Comparison of ENCODE assay signal across 10 mouse cellular contexts in the genomic region with DNA sequence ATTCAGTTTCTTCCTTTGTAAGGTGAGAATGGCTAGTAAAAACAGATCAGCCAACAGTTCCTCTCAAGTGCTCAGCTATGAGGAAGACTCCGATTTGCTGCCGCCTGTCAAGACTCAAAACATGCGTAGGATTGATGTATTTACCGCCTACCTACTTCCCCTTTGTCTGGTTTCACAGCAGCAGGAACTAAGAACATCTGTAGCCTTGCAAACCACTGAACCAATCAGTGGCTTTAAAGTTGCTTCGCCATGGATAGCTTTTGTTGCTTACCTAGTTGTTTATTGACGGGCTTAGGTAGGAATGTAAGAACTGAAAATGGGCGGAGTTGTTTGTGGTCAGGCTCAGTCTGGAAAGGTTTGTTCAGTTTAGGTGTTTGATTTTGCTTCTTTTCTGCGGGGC. TPM values are rescaled to one million over a fixed set of nuclear protein-coding genes. Genes with fewer than 3 reads are reported as not detected.
DNase-seq lines count a peak whose midpoint lies in the region; ATAC-seq and TF ChIP-seq lines count a peak whose summit lies in the region.
"Had no signal": no experiment of that assay in that cellular context is flagged by ENCODE, and none has a peak within 500 bp of the region (broad histone marks: within the 10 kb centered on the region; RNA-seq: fewer than 3 reads in every experiment).

No protein-coding gene starts in this region.

- no peaks in the 10 kb centered on the region for H3K79me2 ChIP-seq in liver, adult 2 months (ENCODE audit: control insufficient read depth, insufficient read depth, low read length)
- H3K79me2 ChIP-seq in MEL (ENCODE audit: control insufficient read depth, insufficient read depth, low read length, poor library complexity), result no peaks in the 10 kb centered on the region

- no peak for TF ChIP-seq CTCF in liver, adult 2 months (IDR thresholded peaks at IDR 0.05; ENCODE audit: low read depth, low read length)
- no peak for TF ChIP-seq CTCF in MEL (IDR thresholded peaks at IDR 0.05 in 2 of 3, conservative IDR thresholded peaks at IDR 0.05 in 1 of 3; ENCODE audit: control insufficient read depth in 1 of 3, insufficient read depth in 1 of 3, low read depth in 2 of 3, low read length in 3 of 3, poor library complexity in 1 of 3, severe bottlenecking in 1 of 3)
- TF ChIP-seq CTCF in thymus, adult 2 months (IDR thresholded peaks at IDR 0.05; ENCODE audit: borderline replicate concordance, control insufficient read depth, extremely low read depth, insufficient read depth, low read length, poor library complexity), result no peak

- DNase-seq in liver, adult 2 months (ENCODE audit: extremely low read depth, low read depth, low spot score), result peak; percentile 45
- DNase-seq in liver (no peak), MEL (ENCODE audit: low read depth, low spot score) (peak; percentile 92)
- DNase-seq in lung, postnatal 4 days, result peak; percentile 20 to 33
- peak; percentile 24 for DNase-seq in thymus, adult 2 months
- DNase-seq in cerebellum, postnatal 4 days (ENCODE audit: low spot score in 2 of 2), result no peak
- no peak for DNase-seq in hindbrain, embryonic 10.5 days (ENCODE audit: low spot score)
- no peak for DNase-seq in midbrain, embryonic 11.5 days (ENCODE audit: low spot score, missing footprints)

- peak; percentile 4 to 13; a peak in 1 of 4 replicates for TF ChIP-seq EP300 in MEL (IDR thresholded peaks at IDR 0.05; ENCODE audit: low read depth in 1 of 2, low read length in 2 of 2)

- 0 out of 2 replicates have a peak, but pooled peaks cover 2% of the 10 kb centered on the region for H3K4me1 ChIP-seq in liver, adult 2 months (ENCODE audit: control insufficient read depth, insufficient read depth, low read length)
- H3K4me1 ChIP-seq in MEL (ENCODE audit: control insufficient read depth in 1 of 2, insufficient read depth in 2 of 2, low read length in 2 of 2), result peaks cover 7 to 31% of the 10 kb centered on the region in 2 experiments
- H3K4me1 ChIP-seq in thymus, adult 2 months (replicated peaks; ENCODE audit: control insufficient read depth, insufficient read depth, low read length), result no peaks in the 10 kb centered on the region; the same call in 1 of the 2 replicates
- H3K4me1 ChIP-seq in hindbrain, embryonic 10.5 days (replicated peaks), result no peaks in the 10 kb centered on the region; the same call in 1 of the 2 replicates
- H3K4me1 ChIP-seq in midbrain, embryonic 11.5 days (ENCODE audit: control insufficient read depth, insufficient read depth, low read length), result no peaks in the 10 kb centered on the region
- H3K4me1 ChIP-seq: hindbrain, embryonic 12.5 days; lung, embryonic 15.5 days had no signal

- WGBS in liver, adult 2 months, result 85% methylated on average over 8 of the region's 8 CpGs
- WGBS in thymus, adult 2 months, result 22% methylated on average over 8 of the region's 8 CpGs
- WGBS in hindbrain, embryonic 10.5 days, result 80% methylated on average over 8 of the region's 8 CpGs
- WGBS in midbrain, embryonic 11.5 days, result 87% methylated on average over 8 of the region's 8 CpGs

- no peak overlapping the region for H3K27ac ChIP-seq in liver, adult 2 months (replicated peaks; ENCODE audit: insufficient read depth, low read depth, low read length)
- H3K27ac ChIP-seq in MEL (ENCODE audit: control insufficient read depth, low read depth, low read length), result peak overlapping the region; percentile 45
- peak overlapping the region; percentile 78 for H3K27ac ChIP-seq in thymus, adult 2 months (ENCODE audit: control insufficient read depth, insufficient read depth, low read length)
- no peak overlapping the region for H3K27ac ChIP-seq in hindbrain, embryonic 10.5 days
- H3K27ac ChIP-seq in midbrain, embryonic 11.5 days (ENCODE audit: low read depth, low read length), result no peak overlapping the region
- H3K27ac ChIP-seq: hindbrain, embryonic 12.5 days; lung, embryonic 15.5 days had no signal

- no peak for TF ChIP-seq POLR2A in liver, adult 2 months (IDR thresholded peaks at IDR 0.05; ENCODE audit: extremely low read depth, insufficient read depth, low read length)
- no peak for TF ChIP-seq POLR2A in MEL (IDR thresholded peaks at IDR 0.05; ENCODE audit: control insufficient read depth in 1 of 2, insufficient read depth in 1 of 2, low read depth in 1 of 2, low read length in 2 of 2, poor library complexity in 1 of 2)
- TF ChIP-seq POLR2A in thymus, adult 2 months (IDR thresholded peaks at IDR 0.05; ENCODE audit: control insufficient read depth, extremely low read depth, insufficient read depth, low read length, poor library complexity), result no peak

- H3K27me3 ChIP-seq in liver, adult 2 months (ENCODE audit: control insufficient read depth, insufficient read depth, low read length), result no peaks in the 10 kb centered on the region
- H3K27me3 ChIP-seq in MEL (ENCODE audit: control insufficient read depth in 1 of 2, insufficient read depth in 2 of 2, low read length in 2 of 2), result no peaks in the 10 kb centered on the region
- no peaks in the 10 kb centered on the region for H3K27me3 ChIP-seq in thymus, adult 2 months (ENCODE audit: control insufficient read depth, insufficient read depth, low read length)
- H3K27me3 ChIP-seq in hindbrain, embryonic 10.5 days (ENCODE audit: insufficient read depth, poor library complexity, severe bottlenecking), result no peaks in the 10 kb centered on the region
- no peaks in the 10 kb centered on the region for H3K27me3 ChIP-seq in midbrain, embryonic 11.5 days (ENCODE audit: control insufficient read depth, insufficient read depth, low read length)
- H3K27me3 ChIP-seq: hindbrain, embryonic 12.5 days; lung, embryonic 15.5 days had no signal

- H3K36me3 ChIP-seq in liver, adult 2 months (ENCODE audit: control insufficient read depth, insufficient read depth, low read length), result no peaks in the 10 kb centered on the region
- H3K36me3 ChIP-seq in MEL (ENCODE audit: control insufficient read depth in 1 of 2, insufficient read depth in 2 of 2, low read length in 2 of 2), result peaks cover 0 to 28% of the 10 kb centered on the region in 2 experiments; a peak in 2 of 4 replicates
- no peaks in the 10 kb centered on the region for H3K36me3 ChIP-seq in thymus, adult 2 months (ENCODE audit: control insufficient read depth, insufficient read depth, low read length)
- no peaks in the 10 kb centered on the region for H3K36me3 ChIP-seq in hindbrain, embryonic 10.5 days
- H3K36me3 ChIP-seq in midbrain, embryonic 11.5 days (ENCODE audit: control insufficient read depth, insufficient read depth, low read length), result no peaks in the 10 kb centered on the region
- H3K36me3 ChIP-seq: hindbrain, embryonic 12.5 days; lung, embryonic 15.5 days had no signal

- H3K9ac ChIP-seq in liver, adult 2 months (ENCODE audit: low read depth, low read length), result no peak overlapping the region
- peak overlapping the region; percentile 38 for H3K9ac ChIP-seq in MEL (ENCODE audit: control insufficient read depth, low read depth, low read length, poor library complexity, severe bottlenecking)
- no peak overlapping the region for H3K9ac ChIP-seq in midbrain, embryonic 11.5 days (ENCODE audit: low read length)
- H3K9ac ChIP-seq: hindbrain, embryonic 12.5 days; lung, embryonic 15.5 days had no signal

- no peak overlapping the region for H3K4me3 ChIP-seq in liver, adult 2 months (ENCODE audit: insufficient read depth, low read depth, low read length)
- peak overlapping the region; percentile 16 to 46 for H3K4me3 ChIP-seq in MEL (ENCODE audit: control insufficient read depth in 1 of 2, insufficient read depth in 1 of 2, low read depth in 2 of 2, low read length in 2 of 2)
- no peak overlapping the region for H3K4me3 ChIP-seq in thymus, adult 2 months (ENCODE audit: control insufficient read depth, insufficient read depth, low read length)
- H3K4me3 ChIP-seq in hindbrain, embryonic 10.5 days, result no peak overlapping the region
- H3K4me3 ChIP-seq in midbrain, embryonic 11.5 days (ENCODE audit: low read depth, low read length), result no peak overlapping the region
- H3K4me3 ChIP-seq: hindbrain, embryonic 12.5 days; lung, embryonic 15.5 days had no signal

- no peak overlapping the region for H3K4me2 ChIP-seq in midbrain, embryonic 11.5 days
- H3K4me2 ChIP-seq: hindbrain, embryonic 12.5 days; lung, embryonic 15.5 days had no signal

- no peaks in the 10 kb centered on the region for H3K9me3 ChIP-seq in MEL (replicated peaks; ENCODE audit: insufficient read depth, low read length)
- no peaks in the 10 kb centered on the region for H3K9me3 ChIP-seq in hindbrain, embryonic 10.5 days
- H3K9me3 ChIP-seq in midbrain, embryonic 11.5 days (ENCODE audit: control insufficient read depth, low read length), result no peaks in the 10 kb centered on the region
- H3K9me3 ChIP-seq: hindbrain, embryonic 12.5 days; lung, embryonic 15.5 days had no signal

- no peak for ATAC-seq in midbrain, embryonic 11.5 days (ENCODE audit: low FRiP score)

- TF ChIP-seq RAD21 in MEL (IDR thresholded peaks at IDR 0.05; ENCODE audit: low read depth, low read length), result no peak

TF ChIP-seq in MEL, 35 proteins besides CTCF, POLR2A, EP300 and RAD21 (continues in another document):
- TF ChIP-seq RCOR1 (IDR thresholded peaks at IDR 0.05; ENCODE audit: low read depth, low read length) (peak; percentile 60), JUND (IDR thresholded peaks at IDR 0.05; ENCODE audit: low read depth, low read length) (no peak), SIN3A (IDR thresholded peaks at IDR 0.05; ENCODE audit: low read length) (peak; percentile 60; the same call in 1 of the 2 replicates), KAT2A (conservative IDR thresholded peaks at IDR 0.05; ENCODE audit: low read depth, low read length) (no peak), GABPA (IDR thresholded peaks at IDR 0.05; ENCODE audit: low read depth, low read length) (no peak), GATA1 (IDR thresholded peaks at IDR 0.05; ENCODE audit: low read depth, low read length) (no peak), MEF2A (IDR thresholded peaks at IDR 0.05; ENCODE audit: extremely low read depth, insufficient replicate concordance, low read depth, low read length, poor library complexity, severe bottlenecking) (no peak), USF1 (IDR thresholded peaks at IDR 0.05; ENCODE audit: low read depth, low read length) (no peak), MAFK (IDR thresholded peaks at IDR 0.05; ENCODE audit: borderline replicate concordance, low read depth, low read length) (no peak), TBP (IDR thresholded peaks at IDR 0.05; ENCODE audit: low read depth, low read length) (peak; percentile 86), ZC3H11A (IDR thresholded peaks at IDR 0.05; ENCODE audit: low read depth, low read length) (no peak), UBTF (IDR thresholded peaks at IDR 0.05; ENCODE audit: borderline replicate concordance, insufficient read depth, low read depth, low read length) (no peak)

RNA-seq across cellular contexts. Expression of a gene that starts 11.5 kb away (rescaled TPM):
- 250 and 268 TPM in 2 replicates for total RNA-seq in liver, adult 2 months (2014; rRNA removed)
- 146 and 159 TPM in 2 replicates for polyA plus RNA-seq in liver, adult 2 months (2012; rRNA removed)
- 244 and 293 TPM in 2 replicates for total RNA-seq in MEL (2012; rRNA removed)
- 100 to 1,000 TPM; 305 to 470 TPM for polyA plus RNA-seq in MEL (2012; ENCODE audit: insufficient read depth in 1 of 2, insufficient read length in 2 of 2, low read depth in 1 of 2, low replicate concordance in 2 of 2, missing spikeins in 1 of 2)
- polyA plus RNA-seq in thymus, adult 2 months (2012; rRNA removed), result 176 and 216 TPM in 2 replicates
- 423 and 447 TPM in 2 replicates for polyA plus RNA-seq in hindbrain, embryonic 10.5 days (2016; fragmentation: Nextera tagmentation; extraction: Ambion mirVana)
- 520 and 553 TPM in 2 replicates for polyA plus RNA-seq in midbrain, embryonic 11.5 days (2014; fragmentation: Nextera tagmentation; extraction: Ambion mirVana)

Comparison
In these comparisons a context has a peak if more than half of its experiments do, and no peak if none do; other contexts are left out.
1. DNase-seq: peak in liver, adult 2 months (single experiment), MEL (single experiment), lung, postnatal 4 days (2 of 2) and thymus, adult 2 months (single experiment); none in liver (single experiment), cerebellum, postnatal 4 days (0 of 2), hindbrain, embryonic 10.5 days (single experiment) and midbrain, embryonic 11.5 days (single experiment).
2. H3K27ac ChIP-seq: peak in MEL (single experiment) and thymus, adult 2 months (single experiment); none in liver, adult 2 months (single experiment), hindbrain, embryonic 10.5 days (single experiment) and midbrain, embryonic 11.5 days (single experiment).
3. H3K4me3 ChIP-seq: peak in MEL (2 of 2); none in liver, adult 2 months (single experiment), thymus, adult 2 months (single experiment), hindbrain, embryonic 10.5 days (single experiment) and midbrain, embryonic 11.5 days (single experiment).